Mouse (Mus musculus) midbrain, embryonic 11.5 days (tissue): ENCODE data around the gene 1700021F05Rik. TPM values are rescaled to one million over a fixed set of nuclear protein-coding genes. Genes with fewer than 3 reads are reported as not detected.

Experiments
- ATAC-seq: fragments of 200-750 bp; cut with Nextera tagmentation; 2 replicates; pipeline ENCODE4 v1.8.0; 2017; ENCODE audit warnings: moderate TSS enrichment, moderate library complexity; ENCODE audit not compliant: low FRiP score
- DNase-seq: peaks from one replicate; pipeline ENCODE4 v3.0.0; 2015; ENCODE audit warnings: low spot score; ENCODE audit errors: missing footprints
- H3K27ac ChIP-seq: fragments of 300-500 bp; sonication (generic); 2 replicates; pipeline ENCODE4 v1.5.1; 2014; ENCODE audit warnings: low read depth, low read length
- H3K27me3 ChIP-seq: fragments of 300-500 bp; sonication (generic); 2 replicates; pipeline ENCODE4 v1.6.1; 2014; ENCODE audit warnings: mild to moderate bottlenecking, low read length, moderate library complexity, mixed read lengths; ENCODE audit not compliant: control insufficient read depth, insufficient read depth
- H3K36me3 ChIP-seq: fragments of 300-500 bp; sonication (generic); 2 replicates; pipeline ENCODE4 v1.6.1; 2014; ENCODE audit warnings: mild to moderate bottlenecking, low read length, moderate library complexity, mixed read lengths; ENCODE audit not compliant: control insufficient read depth, insufficient read depth
- H3K4me1 ChIP-seq: fragments of 300-500 bp; sonication (generic); 2 replicates; pipeline ENCODE4 v1.6.1; 2014; ENCODE audit warnings: low read length; ENCODE audit not compliant: control insufficient read depth, insufficient read depth
- H3K4me2 ChIP-seq: fragments of 300-500 bp; sonication (generic); 2 replicates; pipeline ENCODE4 v1.6.1; 2014; ENCODE audit warnings: mild to moderate bottlenecking, moderate library complexity
- H3K4me3 ChIP-seq: fragments of 300-500 bp; sonication (generic); 2 replicates; pipeline ENCODE4 v1.5.1; 2014; ENCODE audit warnings: low read depth, low read length
- H3K9ac ChIP-seq: fragments of 300-500 bp; sonication (generic); 2 replicates; pipeline ENCODE4 v1.6.1; 2014; ENCODE audit warnings: low read length
- H3K9me3 ChIP-seq: fragments of 300-500 bp; sonication (generic); 2 replicates; pipeline ENCODE4 v1.6.1; 2016; ENCODE audit warnings: low read length; ENCODE audit not compliant: control insufficient read depth
- WGBS: fragments of 180-500 bp; shearing (Covaris S2); extraction: QIAGEN DNeasy Blood & Tissue Kit; methylation state at CpG from one replicate; pipeline ENCODE4 v1.1.7; 2014; 5-methylcytosine and 5-hydroxymethylcytosine counted together
- polyA plus RNA-seq: library from polyadenylated mRNA; unstranded; fragments of >200 nt; fragmentation: Nextera tagmentation; extraction: Ambion mirVana; gene quantifications from 2 replicates; pipeline ENCODE4 v1.2.1, GENCODE M21; 2014

1700021F05Rik gene
- polyA plus RNA-seq, 1 experiment from 2014 or later, result 75.0 TPM

GRCm38 (mm10) chr10:43519977-43520376 is 20.8 kb downstream of the 1700021F05Rik start:
- WGBS, result 98% methylated on average over 2 of the region's 2 CpGs
- ATAC-seq (no peak), DNase-seq (no peak)
- Histone ChIP-seq H3K36me3 (no peaks in the 10 kb centered on the region; the same call in 1 of the 2 replicates), H3K9me3 (no peaks in the 10 kb centered on the region), H3K4me2 (no peak overlapping the region), H3K27me3 (no peaks in the 10 kb centered on the region), H3K4me3 (no peak overlapping the region), H3K27ac (no peak overlapping the region), H3K9ac (no peak overlapping the region), H3K4me1 (no peaks in the 10 kb centered on the region)

- DNase-seq, result no peak
- H3K27ac ChIP-seq, result no peak overlapping the region
- no peaks in the 10 kb centered on the region for H3K27me3 ChIP-seq
- no peak overlapping the region for H3K4me3 ChIP-seq
- ATAC-seq, result no peak
- H3K9me3 ChIP-seq, result no peaks in the 10 kb centered on the region
- no peak overlapping the region for H3K4me2 ChIP-seq
- no peak overlapping the region for H3K9ac ChIP-seq
- no peaks in the 10 kb centered on the region for H3K4me1 ChIP-seq
- no peaks in the 10 kb centered on the region for H3K36me3 ChIP-seq
- 84% methylated on average over 13 of the region's 13 CpGs for WGBS
Observed at GRCm38 (mm10) chr10:43518368-43518767, 22.4 kb downstream of the 1700021F05Rik start.

GRCm38 (mm10) chr10:43517836-43518235 is 23.0 kb downstream of the 1700021F05Rik start:
- Histone ChIP-seq H3K36me3 (no peaks in the 10 kb centered on the region), H3K9ac (no peak overlapping the region), H3K27ac (no peak overlapping the region), H3K4me2 (no peak overlapping the region), H3K27me3 (no peaks in the 10 kb centered on the region), H3K4me1 (no peaks in the 10 kb centered on the region), H3K4me3 (no peak overlapping the region), H3K9me3 (no peaks in the 10 kb centered on the region)
- no peak for ATAC-seq
- WGBS, result 72% methylated on average over 4 of the region's 4 CpGs
- DNase-seq, result no peak

GRCm38 (mm10) chr10:43516992-43517660 is 23.7 kb downstream of the 1700021F05Rik start:
- H3K4me3 ChIP-seq, result no peak overlapping the region
- H3K4me2 ChIP-seq, result no peak overlapping the region
- H3K27me3 ChIP-seq, result no peaks in the 10 kb centered on the region
- H3K9me3 ChIP-seq, result no peaks in the 10 kb centered on the region
- H3K36me3 ChIP-seq, result no peaks in the 10 kb centered on the region
- no peak for ATAC-seq
- H3K4me1 ChIP-seq, result no peaks in the 10 kb centered on the region
- no peak overlapping the region for H3K9ac ChIP-seq
- no peak overlapping the region for H3K27ac ChIP-seq
- DNase-seq, result no peak
- WGBS, result 82% methylated on average over 6 of the region's 6 CpGs

- peaks cover 18% of the 10 kb centered on the region for H3K36me3 ChIP-seq
Observed at GRCm38 (mm10) chr10:43512976-43513375, 27.8 kb downstream of the 1700021F05Rik start.

GRCm38 (mm10) chr10:43509228-43509627 is 31.6 kb downstream of the 1700021F05Rik start:
- H3K27ac ChIP-seq, result no peak overlapping the region
- H3K4me1 ChIP-seq, result no peaks in the 10 kb centered on the region
- WGBS, result 94% methylated on average over 7 of the region's 7 CpGs
- no peak for ATAC-seq
- no peak overlapping the region for H3K9ac ChIP-seq
- no peak for DNase-seq
- H3K27me3 ChIP-seq, result no peaks in the 10 kb centered on the region
- H3K9me3 ChIP-seq, result no peaks in the 10 kb centered on the region
- peaks cover 18% of the 10 kb centered on the region for H3K36me3 ChIP-seq
- H3K4me3 ChIP-seq, result no peak overlapping the region
- no peak overlapping the region for H3K4me2 ChIP-seq

More at GRCm38 (mm10) chr10:43512976-43513375, 27.8 kb downstream of the 1700021F05Rik start:
- no peaks in the 10 kb centered on the region for H3K9me3 ChIP-seq
- ATAC-seq (no peak), DNase-seq (no peak)
- no peaks in the 10 kb centered on the region for H3K27me3 ChIP-seq
- no peak overlapping the region for H3K4me2 ChIP-seq
- no peak overlapping the region for H3K4me3 ChIP-seq
- H3K9ac ChIP-seq, result no peak overlapping the region
- no peaks in the 10 kb centered on the region for H3K4me1 ChIP-seq
- 94% methylated on average over 10 of the region's 10 CpGs for WGBS
- H3K27ac ChIP-seq, result no peak overlapping the region

- Histone ChIP-seq H3K4me3 (no peak overlapping the region), H3K36me3 (peaks cover 20% of the 10 kb centered on the region), H3K9ac (no peak overlapping the region), H3K27me3 (no peaks in the 10 kb centered on the region), H3K9me3 (no peaks in the 10 kb centered on the region), H3K4me1 (no peaks in the 10 kb centered on the region), H3K27ac (no peak overlapping the region), H3K4me2 (no peak overlapping the region)
- DNase-seq, result no peak
- WGBS, result 76% methylated on average over 4 of the region's 4 CpGs
- ATAC-seq, result no peak
Observed at GRCm38 (mm10) chr10:43507051-43507450, 33.7 kb downstream of the 1700021F05Rik start.

- H3K27ac ChIP-seq, result no peak overlapping the region
- H3K4me2 ChIP-seq, result no peak overlapping the region
- H3K36me3 ChIP-seq, result peaks cover 2% of the 10 kb centered on the region; the same call in 1 of the 2 replicates
- H3K9me3 ChIP-seq, result no peaks in the 10 kb centered on the region
- H3K4me3 ChIP-seq, result no peak overlapping the region
- ATAC-seq (no peak), DNase-seq (no peak)
- no peaks in the 10 kb centered on the region for H3K27me3 ChIP-seq
- WGBS, result 81% methylated on average over 1 of the region's 1 CpGs
- H3K4me1 ChIP-seq, result no peaks in the 10 kb centered on the region
- H3K9ac ChIP-seq, result no peak overlapping the region
Observed at GRCm38 (mm10) chr10:43504291-43504690, 36.5 kb downstream of the 1700021F05Rik start.

GRCm38 (mm10) chr10:43502599-43502998 is 38.2 kb downstream of the 1700021F05Rik start:
- no peak for ATAC-seq
- Histone ChIP-seq H3K9ac (no peak overlapping the region), H3K4me3 (no peak overlapping the region), H3K4me1 (no peaks in the 10 kb centered on the region), H3K4me2 (no peak overlapping the region), H3K9me3 (no peaks in the 10 kb centered on the region), H3K36me3 (peaks cover 10% of the 10 kb centered on the region), H3K27me3 (no peaks in the 10 kb centered on the region), H3K27ac (no peak overlapping the region)
- 96% methylated on average over 4 of the region's 4 CpGs for WGBS
- DNase-seq, result no peak
